Mouse (Mus musculus) left cerebral cortex, adult 8-10 months (tissue): ENCODE data around the gene Gm20388. TPM values are rescaled to one million over a fixed set of nuclear protein-coding genes. Genes with fewer than 3 reads are reported as not detected.

Experiments
- DNase-seq, 2 experiments: peaks; one replicate each; pipeline ENCODE4 v3.0.0; 2022; ENCODE audit warnings: low spot score in 2 of 2
- total RNA-seq, 4 experiments: library from RNA; stranded (reverse); gene quantifications; 2 replicates each; pipeline ENCODE4 v1.2.4; 2022

Gm20388 gene
- total RNA-seq, 4 experiments from 2014 or later: 10.4 to 20.8 (median 16.4) TPM

DNA sequence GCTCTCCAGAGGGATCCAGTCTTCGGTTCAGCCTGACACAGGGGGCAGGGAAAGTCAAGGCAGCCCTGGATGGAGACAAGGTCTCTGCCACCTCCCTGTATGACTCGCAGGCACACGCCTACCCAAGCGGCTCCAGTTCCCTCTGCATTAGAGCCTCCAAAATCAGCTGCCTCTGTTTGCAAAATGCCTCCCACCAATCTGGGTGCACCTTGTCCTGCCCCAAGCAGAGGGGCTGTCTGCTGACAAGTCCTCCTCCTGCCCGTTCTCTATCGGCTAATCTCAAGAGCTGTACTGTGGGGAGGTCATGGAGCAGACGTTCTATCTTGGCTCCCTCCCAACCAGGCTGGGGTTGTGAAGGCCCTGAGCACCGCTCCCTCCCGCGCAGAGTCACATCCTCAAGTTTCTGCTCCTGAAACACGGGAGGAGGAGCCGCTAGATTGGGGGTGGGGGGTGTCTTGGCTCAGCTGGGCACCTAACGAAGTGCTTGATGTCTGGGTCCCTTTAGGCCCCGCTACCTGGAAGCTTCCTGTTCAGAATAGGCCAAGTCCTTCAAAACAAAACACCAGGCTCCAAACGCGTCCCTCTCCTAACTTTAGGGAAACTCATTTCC, 2564.4 kb downstream of the Gm20388 start:
- DNase-seq: no peak

DNA sequence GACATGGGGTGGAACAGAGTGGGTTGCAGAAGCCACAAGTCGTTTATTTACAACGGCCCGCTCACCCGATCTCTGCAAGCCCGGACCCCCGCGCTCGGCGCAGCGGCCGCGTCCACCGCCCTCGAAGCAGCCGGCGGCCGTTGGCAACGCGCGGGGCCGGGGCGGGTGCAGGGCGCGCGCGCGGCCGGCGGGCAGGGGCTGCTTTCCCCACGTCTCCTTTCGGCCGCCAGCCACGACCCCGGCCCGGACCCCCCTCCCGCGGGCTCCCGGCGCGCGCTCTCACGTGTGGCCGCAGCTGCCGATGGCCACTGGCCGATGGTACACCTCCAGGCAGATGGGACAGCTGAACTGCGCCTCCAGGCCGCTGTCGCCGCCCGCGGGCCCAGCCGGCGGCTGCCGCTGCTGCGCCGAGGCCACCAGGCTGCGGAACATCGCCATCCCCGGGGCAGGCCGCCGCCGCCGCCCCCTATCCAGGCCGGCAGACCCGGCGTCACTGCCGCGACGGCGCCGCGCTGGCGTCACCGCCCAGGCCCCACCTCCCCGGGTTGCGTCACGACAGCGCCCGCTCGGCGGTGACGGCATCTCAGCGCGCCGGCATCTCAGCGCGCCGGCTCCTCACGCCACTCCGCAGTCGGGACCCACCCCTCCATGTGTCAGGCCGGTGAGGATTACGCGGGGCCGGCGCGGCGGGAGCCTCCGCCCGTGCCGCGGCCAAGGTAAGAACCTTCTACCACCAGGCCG, 2565.1 kb downstream of the Gm20388 start, which contains the start of the genes Rnf166 and Ctu2:
Gene Rnf166, minus strand, starts transcription at position 485 of the 741 bp plus-strand sequence.
Gene Ctu2, plus strand, starts transcription at position 564 of the 741 bp plus-strand sequence.
- DNase-seq: peak; percentile 82 to 87

DNA sequence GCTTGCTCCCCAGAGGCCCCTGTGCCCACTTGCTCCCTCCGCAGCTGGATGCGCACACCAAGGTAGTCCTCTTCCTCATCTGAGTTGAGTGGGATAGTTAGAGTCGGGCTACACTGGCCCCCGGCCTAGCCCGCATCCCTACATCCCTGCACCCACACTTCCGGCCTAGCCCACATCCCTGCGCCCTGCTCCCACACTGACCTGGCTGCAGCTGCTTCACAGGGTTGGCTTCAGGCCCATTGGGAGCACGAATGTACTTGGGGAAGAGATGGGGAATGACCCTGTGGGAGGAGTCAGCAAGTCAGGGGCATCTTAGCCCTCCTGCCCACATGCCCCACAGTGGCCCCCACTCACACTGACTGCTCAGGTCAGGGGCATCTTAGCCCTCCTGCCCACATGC, 2571.8 kb downstream of the Gm20388 start:
- DNase-seq: no peak

DNA sequence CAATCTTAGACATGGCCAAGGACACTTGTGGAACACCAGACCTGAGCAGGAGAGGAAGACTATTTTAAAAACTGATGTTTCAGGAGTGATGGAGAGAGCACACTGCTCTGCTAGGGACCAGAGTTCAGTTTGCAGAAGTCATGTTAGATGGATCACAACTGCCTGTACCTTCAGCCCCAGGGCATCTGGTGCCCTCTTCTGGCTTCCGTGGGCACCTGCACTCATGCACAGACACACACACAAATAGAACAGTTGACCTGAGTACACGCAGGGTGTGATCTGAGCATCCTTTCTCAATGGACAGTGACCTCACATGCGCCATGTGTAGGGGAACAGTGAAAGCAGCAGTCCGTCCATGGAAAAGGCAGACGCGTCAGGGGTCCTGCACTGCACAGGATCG, 2573.2 kb downstream of the Gm20388 start:
- no peak for DNase-seq

DNA sequence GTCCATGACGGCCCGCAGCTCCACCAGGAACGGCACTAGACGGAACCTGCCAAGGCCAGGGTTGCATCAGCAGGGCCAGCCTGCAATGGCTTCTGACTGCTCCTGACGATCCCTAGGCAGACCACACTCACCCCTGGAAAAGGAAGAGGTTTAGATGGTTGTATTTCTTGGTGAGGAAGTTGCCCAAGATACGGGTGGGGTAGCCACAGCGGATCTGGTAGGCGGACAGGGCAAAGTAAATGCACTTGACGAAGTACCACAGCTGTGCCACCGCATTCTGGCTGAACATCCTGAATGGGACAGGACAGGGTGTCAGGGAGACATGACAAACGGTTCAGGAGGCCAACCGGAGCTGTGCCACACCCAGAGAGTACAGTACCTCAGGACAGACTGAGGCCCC, 2574.2 kb downstream of the Gm20388 start:
- no peak for DNase-seq

DNA sequence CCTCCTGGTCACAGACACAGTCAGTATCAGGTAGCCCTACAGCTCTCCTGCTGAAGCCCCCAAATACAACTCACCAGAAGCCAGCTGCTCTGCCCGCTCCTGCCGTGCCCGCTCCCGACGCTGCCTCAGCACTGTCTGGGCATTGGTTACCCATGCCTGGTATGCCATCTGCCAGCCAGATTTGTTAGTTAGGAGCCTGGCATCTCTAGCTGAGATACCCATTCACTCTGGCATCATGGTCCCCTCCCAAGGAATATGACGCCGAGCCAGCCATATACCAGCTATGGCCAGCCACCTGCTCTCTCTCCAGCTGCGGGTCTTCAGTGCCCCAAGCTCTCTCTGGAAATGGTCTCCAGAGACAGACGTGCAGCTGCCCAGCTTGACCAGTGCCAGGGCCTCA, 2577.7 kb downstream of the Gm20388 start:
- no peak for DNase-seq

DNA sequence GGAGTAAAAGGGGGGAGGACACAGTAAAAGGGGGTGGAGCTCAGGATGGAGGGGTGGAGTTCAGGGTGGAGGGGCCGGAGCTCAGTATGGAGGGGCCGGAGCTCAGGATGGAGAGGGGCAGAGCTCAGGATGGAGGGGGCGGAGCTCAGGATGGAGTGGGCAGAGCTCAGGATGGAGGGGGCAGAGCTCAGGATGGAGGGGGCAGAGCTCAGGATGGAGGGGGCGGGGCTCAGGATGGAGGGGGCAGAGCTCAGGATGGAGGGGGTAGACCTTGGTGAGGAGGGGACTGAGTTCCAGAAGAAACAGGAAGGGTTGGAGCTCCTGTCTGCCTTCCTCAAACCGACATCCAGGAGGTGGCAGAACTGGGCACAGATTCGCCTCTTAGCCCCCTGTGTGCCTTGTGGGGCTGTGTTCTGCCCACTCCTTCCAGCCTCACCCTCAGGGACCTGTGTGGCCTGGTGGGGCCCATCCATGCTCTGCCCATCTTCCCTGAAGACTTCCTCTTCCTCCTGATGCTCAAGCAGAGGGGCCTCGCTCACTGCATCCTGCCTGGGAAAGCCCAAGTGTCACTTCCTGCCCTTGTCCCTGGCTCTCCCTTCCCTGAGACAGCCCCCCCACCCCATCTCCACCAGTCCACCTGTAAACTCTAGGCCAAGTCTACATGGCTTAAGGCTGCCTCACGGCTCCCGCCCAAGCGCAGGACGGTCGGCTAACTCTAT, 2586.5 kb downstream of the Gm20388 start:
- no peak for DNase-seq

DNA sequence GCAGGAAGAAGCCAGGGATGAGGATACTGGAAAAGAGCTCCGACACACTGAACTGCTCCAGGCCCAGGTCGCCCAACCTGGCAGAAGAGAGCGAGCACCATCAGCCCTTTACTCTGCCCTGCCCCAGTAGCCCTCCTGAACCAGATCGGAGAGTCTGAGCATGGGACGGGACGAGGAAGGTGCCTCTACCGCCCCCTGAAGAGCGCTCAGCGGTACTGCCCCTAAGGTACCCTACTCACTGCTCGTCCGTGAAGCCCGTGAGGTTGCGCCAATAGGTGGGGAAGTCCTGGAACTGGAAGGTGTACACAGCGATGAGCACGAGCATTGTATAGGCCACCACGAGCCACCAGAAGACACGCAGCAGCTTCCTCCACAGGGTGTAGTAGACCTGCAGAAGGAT, 2587.3 kb downstream of the Gm20388 start:
- DNase-seq: no peak

DNA sequence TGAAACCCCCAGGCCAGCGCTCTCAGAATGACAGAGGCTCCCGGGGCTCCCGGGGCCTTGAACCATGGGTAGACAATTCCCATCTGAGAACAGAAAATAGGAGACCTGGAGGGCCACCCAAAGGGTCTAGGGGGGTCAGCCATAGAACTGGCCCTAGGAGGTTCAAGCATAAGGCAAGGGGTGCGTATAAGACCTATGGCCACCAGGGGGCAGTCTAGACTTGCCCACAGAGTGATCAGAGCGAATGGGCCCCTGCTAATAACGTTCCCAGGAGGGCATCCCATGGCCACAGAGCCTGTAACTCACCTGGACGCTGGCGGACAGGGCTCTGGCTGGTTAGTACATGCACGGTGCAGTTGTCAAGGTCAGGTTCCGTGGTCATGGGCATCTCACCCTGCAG, 2590.2 kb downstream of the Gm20388 start:
- peak; percentile 44 to 56 for DNase-seq

DNA sequence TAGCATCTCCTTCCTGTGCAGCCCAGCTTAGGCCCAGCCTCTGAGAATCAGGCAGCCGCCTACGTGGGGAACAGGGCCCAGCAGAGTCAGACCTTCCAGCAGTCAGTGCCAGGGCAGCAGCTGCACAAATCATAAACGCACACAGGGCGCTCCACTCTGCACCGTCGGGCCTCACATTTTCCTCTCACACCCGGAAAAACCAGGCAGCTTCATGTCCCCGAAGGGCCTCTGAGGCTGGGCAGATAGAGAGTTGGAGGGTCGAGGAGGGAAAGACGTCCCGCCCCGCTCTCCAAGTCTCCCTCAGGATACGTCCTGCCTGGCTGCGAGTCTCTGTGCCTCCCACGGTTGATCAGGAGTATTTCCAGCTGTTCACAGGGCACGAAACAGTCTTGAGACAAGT, 2600.9 kb downstream of the Gm20388 start:
- no peak for DNase-seq

DNA sequence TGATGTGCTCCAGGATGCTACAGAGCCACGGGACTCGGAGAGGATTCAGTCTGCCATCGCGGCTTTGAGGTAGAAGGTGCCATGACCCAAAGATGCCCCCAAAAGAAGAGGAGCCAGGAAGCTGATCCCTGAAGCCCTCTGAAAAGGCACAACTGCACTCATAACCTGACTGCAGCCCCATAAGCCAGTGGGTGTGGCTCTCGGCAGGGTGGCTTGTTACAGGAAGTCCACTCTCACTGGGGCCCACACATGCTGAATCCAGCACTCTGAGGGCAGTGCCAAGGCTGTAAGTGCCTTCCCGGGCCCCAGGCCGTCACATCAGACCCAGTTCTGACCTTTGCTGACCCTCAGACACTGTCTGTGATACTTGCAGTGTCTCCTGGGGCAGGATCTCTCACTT, 2601.8 kb downstream of the Gm20388 start:
- no peak for DNase-seq

DNA sequence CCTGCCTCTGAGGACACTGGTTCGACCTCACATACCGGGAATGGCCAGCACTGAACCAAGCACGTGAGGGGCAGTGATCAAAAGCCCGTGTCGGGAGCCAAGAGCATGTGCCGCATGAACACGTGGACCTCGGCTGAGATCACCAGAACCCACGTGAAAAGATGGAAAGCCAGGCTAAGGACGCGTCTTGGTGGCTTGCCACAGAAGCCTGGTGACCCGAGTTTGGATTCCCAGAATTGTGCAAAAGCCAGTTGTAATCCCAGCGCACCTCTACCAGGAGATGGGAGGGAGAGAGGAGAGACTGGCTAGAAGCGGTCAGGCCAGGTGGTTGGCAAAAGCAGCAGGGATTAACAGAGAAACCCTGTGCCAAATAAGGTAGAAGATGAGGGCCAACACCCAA, 2605.1 kb downstream of the Gm20388 start:
- DNase-seq: no peak

DNA sequence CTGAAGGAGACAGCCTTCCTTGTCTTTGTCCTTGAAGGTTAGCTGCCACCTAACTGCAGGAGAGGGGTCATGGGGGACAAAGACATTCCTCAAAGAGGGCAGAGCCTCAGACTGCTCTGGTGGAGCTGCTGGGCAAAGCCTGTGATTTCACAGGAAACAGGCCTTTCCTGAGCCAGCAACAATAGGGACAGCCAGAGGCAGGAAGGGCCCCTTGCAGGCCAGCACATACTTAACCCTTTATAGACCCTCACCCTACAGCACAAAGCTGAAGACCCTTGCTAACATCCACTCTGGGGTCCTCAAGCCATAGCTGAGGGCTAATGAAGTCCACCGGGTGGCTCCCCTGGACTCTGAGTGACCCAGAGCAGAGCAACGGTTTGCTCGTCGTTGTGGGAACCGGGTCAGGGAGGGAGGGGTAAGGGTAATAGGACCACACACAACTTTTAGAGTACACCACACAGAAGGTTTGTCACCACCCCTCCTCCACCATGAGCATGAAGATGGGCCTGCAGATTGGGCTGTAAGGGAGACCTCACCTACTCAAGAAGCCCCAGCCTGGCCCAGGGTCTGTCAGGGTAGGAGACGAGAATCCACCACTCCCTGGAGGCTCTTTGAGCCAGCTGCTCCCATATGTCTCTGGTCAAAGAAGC, 2607.0 kb downstream of the Gm20388 start:
- DNase-seq: no peak

DNA sequence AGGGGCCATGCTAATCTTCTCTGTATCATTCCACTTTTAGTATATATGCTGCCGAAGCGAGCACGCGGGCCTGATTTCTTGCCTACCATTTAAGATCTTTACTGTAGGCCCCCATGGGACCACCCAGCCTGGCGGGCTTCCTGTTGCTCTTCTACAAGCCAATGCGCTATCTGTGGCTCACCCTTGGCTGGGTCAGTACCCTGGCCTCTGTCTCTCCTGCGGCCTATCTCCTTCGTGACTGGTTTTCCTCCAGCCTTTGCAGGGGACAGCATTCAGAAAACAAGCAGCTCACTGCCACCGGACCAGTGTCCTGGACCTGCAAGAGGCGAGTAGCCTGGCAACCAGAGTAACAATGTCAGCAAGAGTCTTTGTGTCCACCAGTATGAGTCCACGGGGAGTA, 2610.0 kb downstream of the Gm20388 start:
- DNase-seq: no peak

DNA sequence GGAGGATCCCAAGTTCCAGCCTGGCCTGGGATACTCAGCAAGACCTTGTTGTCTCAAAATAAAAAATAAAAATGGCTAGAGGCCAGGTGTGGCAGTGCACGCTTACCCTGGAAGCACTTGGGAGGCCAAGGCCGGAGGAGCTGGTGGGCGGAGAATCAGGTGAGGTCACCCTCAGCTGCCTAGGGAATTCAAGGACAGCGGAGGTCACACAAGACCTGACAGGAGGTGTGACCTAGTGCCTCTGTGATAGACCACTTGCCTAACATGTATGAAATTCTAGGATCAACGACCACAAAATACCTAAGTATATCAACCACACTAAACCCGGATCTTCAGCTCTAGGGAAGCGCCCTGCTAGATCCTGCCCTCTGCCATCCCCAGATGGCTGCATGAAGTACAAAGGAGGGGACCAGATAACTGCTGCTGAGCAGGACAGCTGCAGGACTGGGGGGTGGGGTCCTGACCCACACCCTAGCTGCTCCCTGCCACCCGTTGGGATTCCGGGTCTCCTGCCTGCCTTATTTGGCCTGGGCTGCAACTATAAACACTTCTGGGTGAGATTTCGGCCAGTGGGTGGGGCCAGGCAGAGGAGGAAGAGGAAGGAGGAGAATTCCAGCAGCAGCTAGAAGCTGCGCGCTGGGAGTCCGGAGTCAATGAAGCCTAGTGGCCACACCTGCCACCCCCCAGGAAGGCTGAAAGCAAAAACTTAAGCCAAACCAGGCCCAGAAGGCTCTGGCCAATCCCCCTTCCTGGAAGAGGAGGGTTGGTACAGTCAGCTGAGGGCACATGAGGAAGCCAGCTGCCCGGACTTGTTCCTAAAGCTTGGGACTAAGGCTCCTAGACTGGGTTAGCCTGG, 2612.4 kb downstream of the Gm20388 start:
- no peak for DNase-seq

DNA sequence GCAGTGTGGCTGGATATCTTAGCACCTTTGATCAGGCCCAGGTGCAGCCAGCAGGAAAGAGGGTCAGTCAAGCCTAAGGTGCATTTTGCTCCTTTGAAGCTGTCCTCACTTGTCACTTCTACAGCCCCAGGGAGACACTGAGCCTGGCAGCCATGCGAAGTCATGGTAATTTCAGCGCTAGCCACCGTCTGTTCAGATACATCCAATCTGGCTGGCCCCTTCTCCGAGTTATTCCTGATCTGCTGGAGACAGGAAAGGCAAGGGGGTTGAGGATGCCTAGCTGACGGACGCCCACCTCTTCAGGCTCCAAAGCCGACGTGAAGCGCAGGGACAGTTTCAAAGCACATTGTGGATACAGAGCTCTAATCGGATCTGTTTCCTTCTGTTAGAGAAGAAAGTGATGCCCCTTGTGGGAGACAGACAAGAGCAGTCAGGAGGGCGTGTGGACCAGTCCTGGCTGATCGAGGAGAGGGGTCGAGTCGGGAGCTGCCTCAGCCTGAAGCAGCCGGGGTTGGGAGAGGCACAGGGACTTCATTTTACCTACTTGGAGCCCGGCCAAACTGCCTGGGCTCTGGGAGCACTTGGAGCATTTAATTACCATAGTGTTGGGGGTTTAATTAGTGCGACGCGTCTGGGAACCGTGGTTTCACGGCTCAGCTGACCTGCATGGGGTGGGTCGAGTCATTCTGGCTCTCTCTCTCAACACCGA, 2613.2 kb downstream of the Gm20388 start:
- no peak for DNase-seq

DNA sequence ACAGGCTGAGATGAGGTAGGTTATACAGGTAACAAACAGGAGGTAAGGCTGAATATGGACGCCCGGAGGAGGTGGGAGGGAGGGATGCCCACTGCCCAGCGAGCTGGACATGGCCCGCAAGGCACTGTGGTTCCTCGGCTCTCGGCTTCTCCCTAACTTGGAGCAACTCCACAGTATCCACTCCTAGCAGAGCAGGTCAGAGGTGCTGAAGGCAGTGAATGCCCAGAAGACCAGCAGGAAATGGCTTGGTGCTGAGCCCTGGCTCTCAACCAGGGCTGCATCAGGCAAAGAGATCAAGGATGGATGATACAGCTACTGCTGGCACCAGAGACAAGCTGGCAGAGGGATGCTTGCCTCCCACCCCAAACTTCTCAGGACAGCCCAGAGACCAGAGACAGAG, 2613.9 kb downstream of the Gm20388 start:
- DNase-seq: no peak

DNA sequence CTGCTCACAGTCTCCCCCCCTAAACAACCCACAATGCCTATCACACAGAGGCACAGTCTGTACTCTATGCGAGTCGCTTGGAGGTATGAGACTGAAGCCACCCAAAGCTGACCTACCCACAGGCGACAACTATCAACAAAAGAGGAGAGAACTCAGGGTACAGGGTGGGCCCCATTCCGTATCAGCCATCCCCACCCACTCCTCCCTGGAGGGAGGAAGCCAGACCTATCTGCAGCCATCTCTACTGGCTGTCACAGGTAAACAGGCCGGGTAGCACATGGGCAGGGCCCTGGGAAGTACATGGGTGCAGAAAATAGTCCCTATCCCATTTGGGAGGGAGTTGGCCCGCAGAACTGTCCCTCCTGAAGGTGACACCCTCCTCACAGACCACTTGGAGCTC, 2614.4 kb downstream of the Gm20388 start:
- no peak for DNase-seq

DNA sequence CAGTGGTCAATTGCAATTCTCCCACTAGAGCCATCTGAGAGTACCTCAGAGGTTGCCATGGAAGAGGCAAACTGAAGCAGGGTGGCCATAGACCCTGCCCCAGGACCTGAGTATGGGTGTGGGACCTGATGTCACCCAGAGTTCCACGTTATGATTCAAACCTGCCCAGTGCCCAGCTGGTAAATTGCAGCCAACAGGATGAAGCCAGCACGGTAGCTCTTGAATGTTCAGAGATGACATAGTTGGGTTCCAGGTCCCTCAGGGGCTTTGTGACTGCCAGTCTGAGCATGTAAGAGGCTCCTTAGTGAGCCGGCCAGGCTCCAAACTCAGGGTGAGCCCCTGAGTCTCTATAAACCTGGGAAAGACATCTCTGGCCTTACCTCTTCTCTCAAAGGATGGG, 2615.4 kb downstream of the Gm20388 start:
- DNase-seq: no peak

DNA sequence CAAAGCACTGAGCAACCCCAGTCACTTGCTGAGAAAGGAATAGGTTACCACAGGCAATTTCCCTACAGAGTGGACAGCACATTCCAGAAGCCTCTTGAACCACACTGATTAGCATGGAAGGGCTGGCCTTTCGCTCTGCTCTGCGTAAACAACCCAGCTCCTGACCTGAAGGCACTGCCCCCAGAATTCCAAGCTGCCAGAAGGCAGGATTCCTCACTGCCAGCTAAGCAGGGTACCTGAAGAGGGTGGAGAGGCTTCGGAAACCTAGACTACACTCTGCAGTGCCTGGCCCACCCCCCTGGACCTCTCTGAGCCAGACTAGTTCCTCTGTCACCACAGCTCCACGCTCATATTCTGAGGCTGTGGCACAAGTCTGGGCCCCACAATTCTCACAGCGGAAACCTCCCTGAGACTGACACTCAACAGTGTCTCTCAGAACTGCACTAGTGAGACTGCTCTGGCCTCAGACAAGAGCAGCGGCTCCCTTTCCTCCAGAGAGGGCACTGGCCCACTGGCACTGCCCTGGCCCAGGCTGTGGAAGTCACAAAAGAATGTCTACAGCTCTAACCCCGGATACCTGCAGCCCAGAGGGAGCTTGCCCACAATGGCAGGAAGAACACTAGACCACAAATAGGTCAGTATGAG, 2616.0 kb downstream of the Gm20388 start:
- no peak for DNase-seq
